Mouse (Mus musculus): ENCODE results near the gene Tmem165.

Gene Tmem165

DNA sequence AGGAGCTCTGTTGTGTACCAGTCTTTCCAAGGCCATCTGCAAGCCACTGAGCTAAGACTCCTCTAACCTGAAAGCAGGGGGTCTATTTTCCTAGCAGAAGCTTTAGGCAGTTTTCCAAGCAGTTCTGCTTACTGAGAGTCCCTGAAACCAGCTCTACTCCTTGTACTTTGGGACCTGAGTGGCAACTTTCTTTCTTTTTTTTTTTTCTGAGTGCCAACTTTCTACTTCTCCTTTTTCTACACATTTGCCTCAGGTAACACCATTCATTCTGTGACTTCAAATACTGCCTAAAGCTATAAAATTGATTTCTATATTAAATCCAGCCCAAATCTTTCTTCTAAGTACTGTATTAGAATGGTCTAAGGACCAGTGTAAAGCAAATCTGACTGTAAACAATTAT is 62.9 kb downstream of the Tmem165 start:
- DNase-seq: no peak

DNA sequence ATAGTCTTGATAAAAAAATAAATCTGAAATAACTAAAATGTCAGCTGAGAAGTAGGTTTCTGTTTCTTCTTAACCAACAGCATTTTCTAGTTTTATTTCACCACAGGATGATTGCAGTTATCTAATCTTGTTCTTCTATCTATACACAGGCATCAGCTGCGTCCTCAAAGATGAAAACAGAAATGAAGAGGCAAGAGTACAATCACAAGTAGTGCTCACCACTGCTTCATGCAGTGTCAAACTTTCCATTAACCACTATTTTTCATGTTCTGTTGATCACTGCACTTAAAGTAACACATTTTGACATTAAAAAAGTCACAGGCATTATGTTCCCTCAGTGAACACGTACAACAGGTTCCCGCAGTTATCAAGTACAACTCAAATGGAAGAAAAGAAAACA is 67.3 kb downstream of the Tmem165 start:
- DNase-seq: no peak
